Mouse (Mus musculus) neural tube, embryonic 12.5 days (tissue): ENCODE results near the gene Adora1. TPM values are rescaled to one million over a fixed set of nuclear protein-coding genes. Genes with fewer than 3 reads are reported as not detected.

Source experiments
- ATAC-seq: fragments of 200-750 bp; cut with Nextera tagmentation; 2 replicates; pipeline ENCODE4 v1.8.0; 2017; ENCODE audit warnings: low read depth, mild to moderate bottlenecking, moderate TSS enrichment, moderate library complexity; ENCODE audit not compliant: low FRiP score
- H3K27ac ChIP-seq: fragments of 300-500 bp; sonication (generic); 2 replicates; pipeline ENCODE4 v1.5.1; 2016
- H3K27me3 ChIP-seq: fragments of 300-500 bp; sonication (generic); replicated peaks from 2 replicates; pipeline ENCODE4 v1.6.1; 2016; ENCODE audit warnings: mild to moderate bottlenecking
- H3K36me3 ChIP-seq: fragments of 300-500 bp; sonication (generic); 2 replicates; pipeline ENCODE4 v1.6.1; 2016; ENCODE audit warnings: mild to moderate bottlenecking
- H3K4me1 ChIP-seq: fragments of 300-500 bp; sonication (generic); 2 replicates; pipeline ENCODE4 v1.6.1; 2016
- H3K4me2 ChIP-seq: fragments of 300-500 bp; sonication (generic); replicated peaks from 2 replicates; pipeline ENCODE4 v1.6.1; 2016; ENCODE audit warnings: mild to moderate bottlenecking
- H3K4me3 ChIP-seq: fragments of 300-500 bp; sonication (generic); 2 replicates; pipeline ENCODE4 v1.5.1; 2016
- H3K9ac ChIP-seq: fragments of 300-500 bp; sonication (generic); 2 replicates; pipeline ENCODE4 v1.6.1; 2016; ENCODE audit warnings: mild to moderate bottlenecking
- H3K9me3 ChIP-seq: fragments of 300-500 bp; sonication (generic); 2 replicates; pipeline ENCODE4 v1.6.1; 2016; ENCODE audit warnings: mild to moderate bottlenecking
- WGBS: fragments of 180-500 bp; shearing (Covaris S2); methylation state at CpG from one replicate; pipeline ENCODE4 v1.1.7; 2016; 5-methylcytosine and 5-hydroxymethylcytosine counted together
- polyA plus RNA-seq: library from polyadenylated mRNA; unstranded; fragments of >200 nt; fragmentation: Nextera tagmentation; extraction: Ambion mirVana; gene quantifications from 2 replicates; pipeline ENCODE4 v1.2.1, GENCODE M21; 2016

Gene Adora1
- polyA plus RNA-seq, 1 experiment from 2014 or later, result 5.5 TPM

DNA sequence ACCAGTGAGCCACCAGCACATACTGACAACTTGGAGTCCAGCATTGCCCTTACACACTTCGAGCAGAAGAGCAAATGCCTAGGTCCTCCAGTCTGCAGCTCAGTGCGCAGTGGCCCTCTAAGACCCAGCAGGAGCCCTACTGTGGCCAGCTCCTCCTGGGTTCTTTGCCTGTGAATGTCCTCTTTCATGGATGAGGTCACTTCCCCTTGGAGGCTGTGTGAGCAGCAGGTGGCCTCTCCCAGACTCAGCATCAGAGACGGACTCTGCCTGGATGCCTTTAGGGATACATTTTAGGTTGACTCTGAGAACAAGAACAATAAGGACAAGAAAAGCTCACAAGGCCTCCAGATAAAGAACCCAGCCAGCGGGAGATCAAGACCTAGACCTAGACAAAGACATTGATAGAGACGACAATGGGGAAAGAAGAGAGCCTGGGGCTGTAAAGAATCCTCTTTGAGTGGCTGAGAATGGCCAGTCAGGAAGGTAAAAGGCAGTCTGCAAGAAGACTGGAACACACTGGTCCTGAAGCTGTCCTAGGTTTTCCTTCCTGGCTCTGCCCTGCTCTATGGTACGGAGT is 25.0 kb downstream of the Adora1 start:
- H3K27ac ChIP-seq, result no peak overlapping the region
- no peak overlapping the region for H3K4me2 ChIP-seq
- H3K27me3 ChIP-seq, result no peaks in the 10 kb centered on the region
- H3K4me1 ChIP-seq, result 0 out of 2 replicates have a peak, but pooled peaks cover 6% of the 10 kb centered on the region
- 44% methylated on average over 6 of the region's 6 CpGs for WGBS
- H3K36me3 ChIP-seq, result no peaks in the 10 kb centered on the region
- no peaks in the 10 kb centered on the region for H3K9me3 ChIP-seq
- H3K9ac ChIP-seq, result no peak overlapping the region
- H3K4me3 ChIP-seq, result no peak overlapping the region
- no peak for ATAC-seq

- Histone ChIP-seq H3K4me2 (no peak overlapping the region), H3K4me1 (0 out of 2 replicates have a peak, but pooled peaks cover 4% of the 10 kb centered on the region)
Observed at GRCm38 (mm10) chr1:134206085-134206484, 29.1 kb downstream of the Adora1 start.

GRCm38 (mm10) chr1:134205296-134206018 is 29.8 kb downstream of the Adora1 start:
- Histone ChIP-seq H3K4me3 (no peak overlapping the region), H3K27me3 (no peaks in the 10 kb centered on the region), H3K9me3 (no peaks in the 10 kb centered on the region), H3K4me2 (no peak overlapping the region), H3K9ac (no peak overlapping the region), H3K36me3 (no peaks in the 10 kb centered on the region), H3K4me1 (no peaks in the 10 kb centered on the region), H3K27ac (no peak overlapping the region)
- ATAC-seq, result no peak
- 68% methylated on average over 9 of the region's 9 CpGs for WGBS

More at GRCm38 (mm10) chr1:134206085-134206484, 29.1 kb downstream of the Adora1 start:
- Histone ChIP-seq H3K4me3 (no peak overlapping the region), H3K9me3 (no peaks in the 10 kb centered on the region), H3K36me3 (no peaks in the 10 kb centered on the region), H3K27me3 (no peaks in the 10 kb centered on the region), H3K9ac (no peak overlapping the region), H3K27ac (no peak overlapping the region)
- no peak for ATAC-seq
- WGBS, result 64% methylated on average over 5 of the region's 5 CpGs

GRCm38 (mm10) chr1:134204230-134204629 is 31.0 kb downstream of the Adora1 start:
- no peak for ATAC-seq
- no peak overlapping the region for H3K9ac ChIP-seq
- H3K9me3 ChIP-seq, result no peaks in the 10 kb centered on the region
- H3K4me3 ChIP-seq, result no peak overlapping the region
- no peak overlapping the region for H3K27ac ChIP-seq
- H3K4me1 ChIP-seq, result no peaks in the 10 kb centered on the region
- H3K36me3 ChIP-seq, result no peaks in the 10 kb centered on the region
- 92% methylated on average over 13 of the region's 13 CpGs for WGBS
- no peaks in the 10 kb centered on the region for H3K27me3 ChIP-seq
- H3K4me2 ChIP-seq, result no peak overlapping the region

DNA sequence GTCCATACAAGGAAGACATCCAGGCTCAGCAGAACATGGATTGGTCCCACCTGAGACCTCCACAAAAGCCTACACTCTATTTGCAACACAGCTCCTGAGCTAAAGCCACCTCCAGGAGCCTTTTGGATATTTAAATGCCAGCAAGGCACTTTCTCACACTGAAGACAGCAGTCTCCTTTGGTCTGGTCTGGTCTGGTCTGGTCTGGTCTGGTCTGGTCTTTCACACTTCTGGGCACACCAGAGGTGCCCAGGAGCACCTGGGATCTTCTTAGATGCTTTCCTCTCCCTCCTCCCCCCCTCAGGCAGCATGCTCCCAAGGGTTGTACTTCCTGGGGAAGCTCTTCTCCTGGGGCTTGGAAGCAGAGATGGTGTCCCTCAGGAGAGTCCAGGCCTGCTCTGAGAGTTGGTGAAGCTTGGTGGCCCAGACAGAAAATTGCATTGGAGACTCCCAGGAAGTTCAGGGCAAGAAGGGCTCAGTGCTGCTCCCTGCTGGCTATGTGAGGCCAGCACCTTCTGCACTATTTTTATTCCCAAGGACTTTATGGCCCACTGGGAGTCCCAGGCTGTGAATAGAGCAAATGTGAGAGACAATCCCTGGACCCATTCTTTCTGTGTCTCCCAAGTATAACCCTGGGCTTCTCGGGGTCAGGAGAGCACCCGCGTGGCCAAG is 33.3 kb downstream of the Adora1 start:
- WGBS, result 31% methylated on average over 3 of the region's 3 CpGs
- no peak overlapping the region for H3K27ac ChIP-seq
- no peaks in the 10 kb centered on the region for H3K36me3 ChIP-seq
- H3K9me3 ChIP-seq, result no peaks in the 10 kb centered on the region
- no peak overlapping the region for H3K4me3 ChIP-seq
- H3K27me3 ChIP-seq, result no peaks in the 10 kb centered on the region
- no peak overlapping the region for H3K4me2 ChIP-seq
- no peaks in the 10 kb centered on the region for H3K4me1 ChIP-seq
- no peak overlapping the region for H3K9ac ChIP-seq
- no peak for ATAC-seq

GRCm38 (mm10) chr1:134200998-134201686 is 34.1 kb downstream of the Adora1 start:
- H3K9me3 ChIP-seq, result no peaks in the 10 kb centered on the region
- no peak overlapping the region for H3K9ac ChIP-seq
- no peak overlapping the region for H3K4me2 ChIP-seq
- no peak overlapping the region for H3K4me3 ChIP-seq
- 87% methylated on average over 6 of the region's 6 CpGs for WGBS
- no peaks in the 10 kb centered on the region for H3K27me3 ChIP-seq
- H3K36me3 ChIP-seq, result no peaks in the 10 kb centered on the region
- no peak overlapping the region for H3K27ac ChIP-seq
- ATAC-seq, result no peak
- H3K4me1 ChIP-seq, result no peaks in the 10 kb centered on the region

GRCm38 (mm10) chr1:134200481-134200880 is 34.8 kb downstream of the Adora1 start:
- ATAC-seq, result no peak
- H3K36me3 ChIP-seq, result no peaks in the 10 kb centered on the region
- H3K27me3 ChIP-seq, result no peaks in the 10 kb centered on the region
- no peak overlapping the region for H3K27ac ChIP-seq
- H3K4me1 ChIP-seq, result peaks cover 3% of the 10 kb centered on the region; the same call in 1 of the 2 replicates
- WGBS, result 53% methylated on average over 2 of the region's 2 CpGs
- no peak overlapping the region for H3K4me2 ChIP-seq
- H3K9me3 ChIP-seq, result no peaks in the 10 kb centered on the region
- H3K9ac ChIP-seq, result no peak overlapping the region
- H3K4me3 ChIP-seq, result no peak overlapping the region

- Histone ChIP-seq H3K9ac (no peak overlapping the region), H3K4me2 (no peak overlapping the region), H3K9me3 (no peaks in the 10 kb centered on the region), H3K4me1 (peaks cover 7% of the 10 kb centered on the region), H3K36me3 (no peaks in the 10 kb centered on the region), H3K4me3 (no peak overlapping the region), H3K27me3 (no peaks in the 10 kb centered on the region), H3K27ac (no peak overlapping the region)
- ATAC-seq, result no peak
- 87% methylated on average over 12 of the region's 12 CpGs for WGBS
Observed at GRCm38 (mm10) chr1:134198197-134198995, 36.8 kb downstream of the Adora1 start.

GRCm38 (mm10) chr1:134197325-134197982 is 37.8 kb downstream of the Adora1 start:
- no peak overlapping the region for H3K4me3 ChIP-seq
- no peaks in the 10 kb centered on the region for H3K9me3 ChIP-seq
- H3K27me3 ChIP-seq, result no peaks in the 10 kb centered on the region
- H3K9ac ChIP-seq, result no peak overlapping the region
- 87% methylated on average over 15 of the region's 15 CpGs for WGBS
- H3K4me1 ChIP-seq, result peaks cover 10% of the 10 kb centered on the region
- ATAC-seq, result no peak
- no peak overlapping the region for H3K27ac ChIP-seq
- H3K4me2 ChIP-seq, result no peak overlapping the region
- no peaks in the 10 kb centered on the region for H3K36me3 ChIP-seq

DNA sequence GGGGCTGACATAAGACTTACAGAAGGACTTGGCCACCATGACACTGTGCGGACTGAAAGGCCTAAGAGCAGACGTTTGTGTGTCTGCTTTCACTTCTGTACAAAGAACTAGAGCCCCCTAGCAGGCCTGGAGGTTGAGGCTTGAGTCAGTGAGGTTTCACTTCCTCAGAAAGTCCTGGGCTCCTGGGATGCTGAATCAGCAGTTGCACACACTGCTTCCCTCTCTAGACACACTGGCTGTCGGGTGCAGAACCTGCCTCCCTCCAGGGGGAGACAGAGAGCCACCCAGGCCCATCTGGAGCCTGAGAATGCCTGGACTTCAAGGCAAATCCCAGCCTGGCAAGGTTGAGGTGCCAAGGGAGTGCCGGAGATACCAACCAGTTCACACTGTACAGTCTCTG is 38.8 kb downstream of the Adora1 start:
- no peak overlapping the region for H3K9ac ChIP-seq
- no peak for ATAC-seq
- no peak overlapping the region for H3K4me2 ChIP-seq
- no peaks in the 10 kb centered on the region for H3K9me3 ChIP-seq
- peaks cover 10% of the 10 kb centered on the region for H3K4me1 ChIP-seq
- H3K4me3 ChIP-seq, result no peak overlapping the region
- H3K27ac ChIP-seq, result no peak overlapping the region
- no peaks in the 10 kb centered on the region for H3K36me3 ChIP-seq
- no peaks in the 10 kb centered on the region for H3K27me3 ChIP-seq
- WGBS, result 76% methylated on average over 4 of the region's 4 CpGs

GRCm38 (mm10) chr1:134195979-134196378 is 39.3 kb downstream of the Adora1 start:
- H3K27me3 ChIP-seq, result no peaks in the 10 kb centered on the region
- ATAC-seq, result no peak
- H3K27ac ChIP-seq, result no peak overlapping the region
- no peak overlapping the region for H3K4me3 ChIP-seq
- 66% methylated on average over 4 of the region's 4 CpGs for WGBS
- no peaks in the 10 kb centered on the region for H3K36me3 ChIP-seq
- H3K4me1 ChIP-seq, result peaks cover 10% of the 10 kb centered on the region
- no peak overlapping the region for H3K9ac ChIP-seq
- no peaks in the 10 kb centered on the region for H3K9me3 ChIP-seq
- H3K4me2 ChIP-seq, result no peak overlapping the region
